Mouse (Mus musculus) left cerebral cortex, postnatal 4 days (tissue): ENCODE results near the gene Tob1. TPM values are rescaled to one million over a fixed set of nuclear protein-coding genes. Genes with fewer than 3 reads are reported as not detected.

Experiments
- DNase-seq: peaks from one replicate; pipeline ENCODE4 v3.0.0-alpha.2; 2022
- intact Hi-C: fragments of 180-260 bp; cut with DNase I; formaldehyde crosslinking; loops from one replicate; pipeline ENCODE4 v1.15.1; 2025
- total RNA-seq, 2 experiments: library from RNA; stranded (reverse); gene quantifications; 2 replicates each; pipeline ENCODE4 v1.2.3; 2021

Tob1 gene
- 10 to 100 TPM; 27.3 to 28.3 TPM for total RNA-seq

DNA sequence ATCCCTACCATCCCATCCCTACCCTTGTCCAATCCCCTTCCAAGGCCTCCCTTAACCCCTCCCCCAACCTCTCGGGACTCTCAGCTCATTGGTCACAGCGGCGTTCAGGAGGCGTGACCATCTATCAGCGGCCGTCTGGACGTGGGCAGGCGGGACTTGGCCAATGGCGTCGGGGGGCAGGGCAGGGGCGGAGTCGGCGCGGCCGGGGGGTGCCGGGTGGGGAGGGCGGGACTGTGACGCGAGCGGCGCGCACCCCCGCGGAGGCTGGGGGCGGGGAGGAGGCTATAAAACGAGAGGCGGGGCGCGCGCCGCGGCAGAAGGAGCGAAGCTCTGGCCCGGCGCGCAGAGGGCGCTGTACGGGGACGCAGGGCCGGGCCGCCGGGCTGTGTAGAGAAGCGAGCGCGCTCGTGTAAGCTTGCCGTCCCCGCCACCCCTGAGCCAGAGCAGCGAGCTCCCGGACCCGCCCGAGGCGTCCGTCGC, at the start of gene Tob1:
Gene Tob1, plus strand, starts transcription at position 331 of the 480 bp plus-strand sequence.
- DNase-seq: peak; percentile 99
- intact Hi-C loops: loop anchor here (5.0 kb wide), 3 partner anchors 49 to 79 kb away; no protein-coding TSS in a partner anchor

DNA sequence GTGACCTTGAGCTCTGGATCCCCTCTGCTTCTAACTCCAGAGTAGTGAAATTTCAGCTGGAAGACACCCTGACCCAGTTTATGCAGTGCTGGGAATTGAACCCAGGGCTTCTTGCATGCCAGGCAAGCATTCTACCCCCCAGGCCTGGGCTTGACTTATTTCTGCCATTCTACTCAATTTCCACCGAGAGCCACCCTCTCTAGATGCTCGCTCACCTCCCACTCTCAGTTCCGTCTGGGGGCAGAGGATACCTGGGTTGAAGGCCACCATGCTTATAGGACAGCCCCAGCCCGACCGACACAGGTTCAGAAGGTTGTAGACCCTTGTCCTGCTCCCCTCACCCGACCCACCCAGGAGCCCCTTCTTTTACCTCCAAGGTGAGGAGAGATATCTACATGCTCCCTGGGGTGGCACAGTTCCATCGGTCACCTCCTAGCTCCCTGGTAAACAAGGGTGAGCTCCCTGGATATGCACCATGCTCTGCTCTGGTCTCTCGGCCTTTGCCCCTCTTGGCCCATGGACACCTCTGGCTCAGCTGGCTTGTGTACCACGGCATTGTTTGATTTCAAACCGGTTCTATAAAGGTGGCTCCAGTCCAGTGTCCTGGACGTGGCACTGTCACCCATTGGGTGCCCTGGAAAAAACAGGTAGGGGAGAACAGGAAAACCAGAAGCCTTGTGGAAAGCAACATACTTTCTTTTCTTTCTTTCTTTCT, 49.2 kb upstream of the Tob1 start:
- intact Hi-C loops: loop anchor here (5.0 kb wide), 1 partner anchor 50 kb away; the partner anchor contains the start of gene Tob1
- DNase-seq: no peak

DNA sequence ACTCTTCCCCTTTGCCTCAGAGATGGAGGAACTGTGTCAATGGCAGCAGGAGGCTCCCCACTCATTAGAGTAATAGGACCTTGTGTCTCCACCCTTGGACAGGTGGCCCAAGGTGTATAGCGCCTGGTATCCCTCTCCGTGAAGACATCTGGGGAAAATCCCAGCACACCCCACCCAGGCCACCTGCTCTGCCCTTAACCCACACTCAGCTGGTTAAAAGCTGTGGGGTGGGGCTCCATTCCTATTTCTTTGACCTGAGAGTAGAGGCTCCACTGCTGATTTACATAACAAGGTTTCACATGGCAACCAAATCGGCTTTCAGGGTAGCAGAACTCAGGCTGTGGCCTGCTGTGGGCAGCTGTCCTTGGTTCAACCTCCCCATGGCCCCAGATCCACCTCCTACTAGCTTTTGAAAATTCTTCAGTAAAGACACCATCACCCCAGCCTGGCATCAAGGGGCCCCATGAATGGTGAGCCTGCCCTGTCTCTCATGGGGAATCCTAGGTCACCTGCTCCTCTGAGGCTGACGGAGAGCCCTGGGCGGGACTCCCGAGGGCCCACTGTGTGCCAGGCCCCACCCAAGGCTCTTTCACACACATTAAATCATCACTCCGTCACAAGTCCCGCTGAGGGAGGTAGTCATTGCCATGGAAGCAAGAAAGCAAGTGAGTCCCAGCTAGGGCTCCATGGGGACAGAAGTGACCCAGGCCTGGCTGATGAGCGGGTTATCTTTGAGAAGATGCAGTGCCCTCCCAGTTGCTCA, 48.1 kb upstream of the Tob1 start:
- no peak for DNase-seq
- intact Hi-C loops: loop anchor here (5.0 kb wide), 1 partner anchor 49 kb away; the partner anchor contains the start of gene Tob1

DNA sequence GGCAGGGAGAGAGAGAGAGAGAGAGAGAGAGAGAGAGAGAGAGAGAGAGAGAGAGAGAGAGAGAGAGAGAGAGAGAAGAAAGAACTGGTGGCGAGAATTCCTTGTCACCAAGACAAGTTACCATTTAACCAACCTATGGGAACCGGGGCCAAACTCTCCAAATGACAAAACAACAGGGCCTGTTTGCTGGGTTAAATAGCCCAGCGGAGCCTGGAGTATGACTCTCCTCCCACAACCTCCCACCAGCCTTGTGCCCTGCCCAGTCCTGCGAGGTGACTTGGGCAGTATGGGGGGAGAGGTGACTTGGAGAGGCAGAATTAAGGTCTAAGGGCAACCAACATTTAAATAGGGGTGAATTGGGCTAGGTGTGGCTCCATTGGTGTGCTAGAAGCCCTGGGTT, 45.5 kb upstream of the Tob1 start:
- intact Hi-C loops: no loop called here
- no peak for DNase-seq

DNA sequence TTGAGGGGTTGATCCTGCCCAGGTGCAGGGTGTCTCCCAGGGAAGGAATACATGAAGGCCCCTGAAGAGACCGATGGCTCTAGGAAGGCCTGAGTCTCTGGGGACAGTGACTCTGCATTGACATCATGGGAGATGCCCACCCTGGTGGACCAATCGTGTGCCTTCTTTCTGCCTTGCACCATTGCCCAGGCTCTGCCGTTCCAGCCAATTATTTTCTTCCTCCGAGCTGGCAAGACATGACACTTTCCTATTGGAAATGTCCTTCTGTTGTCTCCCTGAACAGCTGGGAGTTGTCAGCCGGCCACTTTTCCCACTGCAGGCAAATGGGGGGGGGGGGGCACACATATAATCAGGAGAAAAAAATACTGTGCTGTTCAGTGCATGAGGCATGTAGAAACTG, 43.0 kb upstream of the Tob1 start:
- intact Hi-C loops: no loop called here

DNA sequence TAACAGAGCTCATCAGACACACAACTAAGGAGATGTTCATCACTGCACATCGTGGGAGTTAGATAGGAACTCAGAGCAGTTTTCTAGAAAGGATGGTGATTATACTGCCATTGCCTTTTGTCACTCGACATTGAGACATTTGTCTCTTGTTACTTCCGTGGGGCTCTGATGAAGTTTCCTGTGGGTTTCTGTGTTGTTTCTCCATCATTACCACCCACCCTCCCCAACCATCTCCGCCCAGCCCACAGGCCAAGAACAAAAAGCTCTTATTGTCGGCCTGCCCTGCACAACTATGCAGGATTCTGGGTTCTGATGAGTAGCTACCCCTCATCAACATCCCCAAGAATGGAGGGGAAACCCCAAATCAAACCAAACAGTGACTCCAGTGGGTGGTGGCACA, 41.7 kb upstream of the Tob1 start:
- DNase-seq: no peak
- intact Hi-C loops: no loop called here

More for the DNA sequence above, 43.0 kb upstream of the Tob1 start:
- DNase-seq: peak; percentile 72

DNA sequence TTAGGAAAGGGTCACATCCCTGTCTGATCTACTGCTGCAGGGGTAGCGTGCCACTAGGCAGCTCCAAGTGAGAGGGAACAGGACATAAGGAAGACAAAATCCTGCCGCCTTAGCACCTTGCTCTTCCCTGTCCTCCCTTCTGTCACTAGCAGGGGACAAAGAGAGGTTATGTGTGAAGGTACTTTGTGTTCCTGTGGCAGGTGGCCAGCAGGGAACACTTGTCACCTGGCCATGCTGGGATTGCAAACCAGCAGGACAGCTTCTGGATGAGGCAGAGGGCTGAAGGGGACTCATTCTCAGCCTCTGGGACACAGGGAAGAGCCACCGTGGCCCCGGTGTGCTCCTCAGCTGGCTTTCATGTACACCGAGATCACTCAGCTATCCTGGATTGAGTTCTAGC, 39.6 kb upstream of the Tob1 start:
- intact Hi-C loops: no loop called here

DNA sequence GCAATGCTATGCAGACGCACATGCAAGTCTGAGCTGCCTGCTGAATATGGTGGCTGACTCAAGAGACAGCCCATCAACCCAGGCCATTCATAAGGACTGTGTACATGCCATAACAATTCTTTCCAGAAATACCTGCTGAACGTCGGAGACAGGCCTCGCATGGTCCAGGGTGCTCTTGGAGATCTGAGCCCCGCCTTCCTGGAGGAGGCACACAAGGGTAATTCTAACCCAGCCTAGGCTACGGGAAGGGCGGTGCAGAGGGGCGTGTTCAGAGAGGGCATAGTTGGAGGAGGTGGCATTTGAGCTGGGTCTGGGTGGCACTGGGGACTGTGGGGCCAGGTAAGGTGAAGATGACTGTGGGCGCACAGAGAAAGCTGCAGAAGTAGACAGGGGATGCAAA, 39.1 kb upstream of the Tob1 start:
- intact Hi-C loops: no loop called here
- no peak for DNase-seq

More for the DNA sequence above, 39.6 kb upstream of the Tob1 start:
- no peak for DNase-seq

DNA sequence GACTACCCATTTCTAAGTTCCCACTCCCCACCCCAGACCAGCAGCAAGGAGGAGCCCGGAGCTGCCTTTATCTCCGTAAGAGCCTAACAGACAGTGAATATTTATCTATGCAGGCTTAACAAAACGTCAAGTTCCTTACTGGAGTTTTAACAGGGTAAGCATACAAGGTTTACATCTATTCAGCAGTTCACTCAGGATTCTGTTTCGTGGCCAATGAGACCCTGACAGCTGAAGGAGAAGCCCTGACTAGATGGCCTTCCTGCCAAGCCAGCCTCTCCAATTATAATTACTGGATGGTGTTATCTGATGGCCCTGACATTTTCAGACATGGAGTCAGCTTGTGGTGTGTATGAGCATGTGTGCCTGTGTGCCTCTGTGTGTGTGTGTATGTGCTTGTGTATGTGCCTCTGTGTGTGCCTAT, 37.5 kb upstream of the Tob1 start:
- no peak for DNase-seq
- intact Hi-C loops: no loop called here

DNA sequence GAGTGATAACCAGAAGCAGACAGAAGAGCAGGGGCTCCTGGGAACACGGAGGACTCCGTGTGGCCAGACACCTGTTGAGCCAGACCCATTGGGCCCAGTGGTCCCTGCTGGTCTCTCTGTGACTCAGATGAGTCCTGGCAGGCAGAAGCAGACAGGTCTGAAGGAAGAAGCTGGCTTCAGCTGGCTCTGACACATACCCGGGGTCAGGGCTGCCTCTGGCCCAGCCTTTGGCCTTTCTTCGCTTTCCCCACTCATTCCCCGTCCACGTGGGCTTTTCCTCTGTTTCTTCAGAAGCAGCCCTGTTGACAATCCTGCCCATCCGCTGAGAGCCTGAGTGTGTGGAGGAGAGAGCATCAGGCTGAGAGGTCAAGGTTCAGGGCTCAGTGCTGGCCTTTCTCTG, 36.0 kb upstream of the Tob1 start:
- intact Hi-C loops: no loop called here
- no peak for DNase-seq

DNA sequence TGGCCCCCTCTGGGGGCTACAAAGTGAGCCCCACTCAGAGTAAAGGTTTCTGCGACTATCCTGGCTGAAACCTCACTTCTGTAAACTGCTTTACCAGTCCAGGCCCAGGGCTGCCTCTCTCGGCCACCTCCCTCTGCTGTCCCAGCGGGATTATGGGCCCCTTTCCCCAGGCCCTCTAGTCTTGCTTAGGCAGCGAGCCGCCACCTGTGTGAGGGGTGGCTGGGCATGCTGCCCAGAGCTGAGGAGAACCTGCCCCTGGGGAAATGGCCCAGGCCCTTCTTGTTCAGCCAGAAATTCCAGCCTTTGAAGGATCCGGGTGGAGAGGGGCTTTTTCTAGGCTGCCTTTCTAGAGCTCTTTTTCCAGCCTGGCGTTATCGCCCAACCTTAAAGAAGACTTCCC, 35.6 kb upstream of the Tob1 start:
- peak; percentile 68 for DNase-seq

DNA sequence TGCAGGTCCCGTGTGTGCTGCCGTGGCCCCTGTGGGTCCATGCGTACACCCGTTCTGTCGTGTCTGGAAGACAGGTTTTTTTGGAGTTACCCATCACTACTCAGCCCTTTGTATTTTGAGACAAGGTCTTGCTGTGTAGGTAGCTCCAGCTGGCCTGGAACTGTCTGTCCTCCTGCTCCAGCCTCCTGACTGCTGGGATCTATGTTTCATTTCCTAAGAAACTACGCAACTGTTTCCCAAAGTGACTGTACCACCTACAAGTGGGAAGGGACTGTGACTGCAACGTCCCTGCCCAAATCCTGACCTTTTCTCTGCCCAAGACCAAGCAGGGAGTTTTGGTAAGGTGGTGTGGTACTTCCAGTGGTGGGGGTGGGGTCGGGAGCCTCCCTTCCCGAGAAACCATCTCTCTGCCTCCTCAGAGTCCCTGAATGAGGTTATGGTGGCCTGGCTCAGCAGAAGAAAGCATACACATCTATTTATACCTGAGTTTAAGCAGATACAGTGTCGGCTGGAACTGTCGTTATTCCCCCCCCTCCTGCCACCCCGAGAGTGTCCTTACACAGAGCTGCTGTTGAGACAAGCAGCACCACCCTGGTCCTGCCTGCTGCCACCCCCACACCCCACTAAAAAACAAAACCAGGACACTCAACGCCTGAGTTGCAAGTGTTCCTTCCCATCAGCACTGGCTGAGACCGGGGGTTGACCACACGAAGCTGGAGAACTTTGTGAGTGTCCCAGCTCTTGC, 33.2 kb upstream of the Tob1 start:
- DNase-seq: no peak
- intact Hi-C loops: no loop called here

More for the DNA sequence above, 35.6 kb upstream of the Tob1 start:
- intact Hi-C loops: no loop called here

DNA sequence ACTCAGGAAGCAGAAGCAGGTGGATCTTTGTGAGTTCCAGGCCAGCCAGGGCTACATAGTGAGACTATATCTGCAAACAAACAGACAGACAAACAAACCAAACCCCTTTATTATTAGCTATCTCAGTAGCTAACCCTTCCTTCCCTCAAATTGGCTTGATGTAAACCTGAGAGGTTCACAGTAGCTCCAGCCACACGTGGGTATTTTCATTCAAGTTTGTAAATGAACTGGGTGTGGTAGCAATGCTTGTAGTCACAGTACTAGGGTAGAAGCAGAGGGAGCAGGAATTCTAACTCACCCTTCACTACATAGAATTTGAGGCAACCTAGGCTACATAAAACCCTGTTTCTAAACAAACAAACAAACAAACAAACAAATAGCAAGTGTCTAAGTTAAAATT, 31.5 kb upstream of the Tob1 start:
- intact Hi-C loops: no loop called here
- no peak for DNase-seq

DNA sequence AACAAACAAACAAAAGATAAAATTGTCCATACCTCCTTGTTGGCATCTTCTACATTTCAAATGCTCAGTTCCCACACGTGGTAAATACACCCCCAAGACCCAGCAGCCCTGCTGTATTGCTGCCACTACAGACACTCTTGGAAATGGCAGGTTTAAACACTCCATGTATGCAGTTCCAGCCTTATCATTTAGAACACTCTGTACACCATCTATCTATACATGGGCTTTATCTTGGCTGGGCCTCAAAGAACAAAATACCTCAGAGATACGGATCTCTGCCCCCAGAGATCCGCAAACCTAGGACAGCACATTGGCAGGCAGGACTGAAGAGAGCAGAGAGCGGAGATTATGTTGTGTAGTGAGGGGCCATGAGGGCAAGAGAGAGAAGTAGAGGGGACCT, 31.1 kb upstream of the Tob1 start:
- DNase-seq: no peak
- intact Hi-C loops: no loop called here

DNA sequence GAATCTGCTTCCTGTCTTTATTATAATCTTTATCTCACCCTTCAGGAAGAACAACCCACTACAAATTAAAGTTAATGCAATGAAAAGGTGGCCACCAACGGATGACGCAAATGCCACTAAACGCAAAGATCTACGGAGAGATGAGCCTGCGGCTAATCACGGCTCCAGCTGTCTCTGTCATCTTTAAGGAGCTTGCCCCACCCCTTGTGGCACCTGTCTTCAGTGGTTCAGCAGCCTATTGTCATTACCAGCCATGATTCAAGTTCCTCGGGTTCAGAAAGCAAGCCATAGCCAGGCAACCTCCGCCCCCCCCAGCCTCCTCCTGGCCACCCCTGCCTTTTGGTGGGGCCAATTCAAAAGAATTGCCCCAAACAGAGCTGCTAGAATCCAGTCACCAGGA, 29.6 kb upstream of the Tob1 start:
- intact Hi-C loops: no loop called here
- no peak for DNase-seq

DNA sequence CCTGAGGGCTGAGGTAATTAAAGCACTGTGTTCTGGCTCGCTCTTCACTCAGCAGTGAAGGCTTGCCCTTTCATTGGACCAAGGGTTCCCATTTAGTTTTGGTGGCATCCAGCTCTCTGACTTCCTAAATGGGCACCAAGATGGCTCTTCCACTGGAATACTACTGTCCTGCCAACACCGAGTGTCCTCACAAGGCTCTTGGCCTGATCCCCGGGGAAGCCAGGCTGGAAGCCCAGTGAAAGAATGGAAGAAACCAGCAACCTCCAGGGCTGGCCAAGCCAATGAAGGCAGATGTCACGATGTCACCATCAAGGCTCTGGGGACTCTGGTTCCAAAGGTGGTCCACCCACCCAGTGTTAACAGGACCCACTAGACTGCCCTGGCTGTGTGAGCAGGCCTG, 28.5 kb upstream of the Tob1 start:
- intact Hi-C loops: no loop called here

DNA sequence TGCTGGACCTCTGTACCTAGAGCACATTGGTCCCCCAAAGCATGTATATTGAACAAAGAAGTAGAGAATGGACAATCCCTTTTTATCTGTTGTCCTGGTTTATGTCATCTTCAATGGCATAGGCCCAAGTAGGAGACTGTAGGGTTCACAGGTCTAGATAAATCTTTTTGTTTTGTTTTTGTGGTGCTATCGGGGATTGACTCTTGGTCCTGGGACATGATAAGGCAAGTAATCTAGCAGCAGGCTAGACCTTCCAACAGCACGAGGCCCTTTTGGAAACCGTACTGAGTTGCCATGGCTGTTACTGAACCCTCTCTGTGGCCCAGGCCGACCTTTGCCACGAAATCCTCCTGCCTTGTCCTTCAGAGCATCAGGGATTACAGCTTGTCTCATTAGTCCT, 28.1 kb upstream of the Tob1 start:
- intact Hi-C loops: no loop called here
- no peak for DNase-seq

More for the DNA sequence above, 28.5 kb upstream of the Tob1 start:
- no peak for DNase-seq

DNA sequence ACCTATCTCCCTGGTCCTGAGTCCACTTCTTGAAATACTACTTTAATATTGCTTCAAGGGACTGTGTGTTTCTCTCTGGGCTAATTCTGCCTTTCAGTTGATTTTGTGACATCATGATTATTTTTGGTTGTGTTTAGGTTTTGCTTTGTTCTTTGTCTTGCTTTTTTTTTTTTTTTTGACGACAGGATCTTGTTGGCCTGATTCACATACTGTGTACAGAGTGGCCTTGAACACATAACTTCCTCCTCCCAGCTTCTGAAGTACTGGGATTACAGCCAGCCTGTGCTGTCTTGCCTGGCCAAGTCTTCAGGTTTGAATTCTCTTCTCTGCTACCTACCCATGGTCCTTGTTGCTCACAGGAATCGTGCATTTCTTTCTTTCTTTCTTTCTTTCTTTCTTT, 27.6 kb upstream of the Tob1 start:
- intact Hi-C loops: no loop called here
- no peak for DNase-seq

DNA sequence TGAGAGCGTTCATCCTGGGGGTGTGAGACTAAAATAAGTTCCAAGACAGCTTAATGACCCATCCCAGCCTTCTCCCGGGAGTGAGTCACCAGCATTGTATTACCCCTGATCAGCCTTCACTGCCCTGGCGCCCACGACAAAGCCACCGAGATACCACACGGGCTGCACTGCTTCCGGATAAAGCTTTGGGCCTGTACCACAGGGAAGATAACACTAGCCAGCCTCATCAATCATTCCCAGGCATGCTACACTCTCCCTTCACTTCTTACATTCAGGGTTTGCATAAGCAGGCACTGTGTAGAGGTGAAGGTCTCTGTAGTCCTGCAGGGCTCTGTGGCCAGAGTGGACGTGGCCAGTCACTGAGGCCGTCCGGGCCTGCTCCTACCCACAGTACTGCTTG, 21.7 kb upstream of the Tob1 start:
- intact Hi-C loops: no loop called here
- DNase-seq: no peak

DNA sequence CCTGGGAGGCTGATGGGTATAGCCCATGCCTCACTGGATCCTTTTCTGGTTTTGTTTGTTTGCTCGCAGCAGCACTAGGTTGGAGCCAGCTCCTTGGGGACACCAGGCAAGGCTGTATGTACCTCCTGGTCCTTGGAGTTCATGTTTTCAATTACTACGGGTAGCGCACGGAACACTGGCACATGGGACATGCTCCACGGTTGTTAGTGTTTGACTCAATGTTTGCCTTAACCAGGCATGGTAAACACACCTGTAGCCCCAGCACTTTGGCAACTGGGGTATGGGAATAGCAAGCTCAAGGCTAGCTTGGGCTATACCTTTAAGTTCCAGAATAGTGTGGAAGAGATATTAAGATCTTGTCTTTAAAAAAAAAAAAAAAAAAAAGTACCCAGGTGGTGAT, 20.6 kb upstream of the Tob1 start:
- DNase-seq: no peak
- intact Hi-C loops: no loop called here

DNA sequence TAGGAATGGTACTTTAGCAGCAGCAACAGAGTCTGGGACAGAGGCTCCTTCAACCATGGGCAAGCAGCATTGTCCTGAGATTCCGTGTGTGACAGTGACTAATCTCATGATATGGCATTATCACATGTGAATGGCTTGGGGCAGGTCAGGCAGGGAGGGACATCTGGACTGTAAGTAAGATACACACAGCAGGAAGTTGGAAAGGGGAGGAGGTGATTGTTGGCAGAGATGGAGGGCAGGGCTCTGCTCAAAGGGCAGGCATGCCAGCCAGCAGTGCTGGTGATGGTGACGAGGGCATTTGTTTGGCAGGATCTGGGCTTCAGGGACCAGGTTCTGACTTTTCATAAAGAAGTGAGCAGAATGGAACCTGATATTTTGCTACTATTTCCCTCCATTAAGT, 18.1 kb upstream of the Tob1 start:
- peak; percentile 48 for DNase-seq
- intact Hi-C loops: no loop called here
